ENCODE assay signal across 9 mouse cellular contexts in the genomic region with DNA sequence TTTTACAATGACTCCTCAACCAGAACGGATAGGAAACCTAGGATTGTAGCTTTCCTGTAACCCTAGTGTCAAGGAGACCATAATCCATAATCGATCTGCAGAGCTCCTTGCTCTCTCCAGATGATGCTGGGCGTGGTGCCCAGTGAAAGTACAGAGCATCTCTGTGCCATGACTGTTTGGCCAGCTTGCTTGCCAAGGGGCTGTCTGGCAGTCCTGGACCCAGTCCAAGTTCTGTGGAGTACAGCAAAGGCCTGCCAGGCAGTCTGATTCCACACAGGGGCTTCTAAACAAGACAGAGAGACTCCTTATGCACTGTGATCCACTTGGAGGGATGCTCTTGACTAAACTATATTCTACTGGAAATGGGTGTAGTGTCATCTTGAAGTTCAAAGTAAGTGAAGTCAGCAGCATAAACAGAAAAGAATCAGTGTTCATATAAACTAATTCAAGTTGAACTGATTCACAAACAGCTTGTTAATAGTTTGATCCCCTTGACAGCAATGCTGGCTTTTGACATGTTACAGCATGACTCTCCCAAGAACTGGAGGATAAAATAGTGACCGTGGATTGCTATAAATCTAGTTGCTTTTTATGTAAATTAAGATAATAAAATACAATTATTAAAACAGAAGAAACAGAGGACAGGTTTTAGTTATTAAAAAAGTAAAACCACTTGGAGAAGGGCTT.
A peak's percentile ranks its signal among the peaks of the same experiment; 100 is the strongest.
DNase-seq lines count a peak whose midpoint lies in the region; ATAC-seq and TF ChIP-seq lines count a peak whose summit lies in the region.
"Had no signal": no experiment of that assay in that cellular context is flagged by ENCODE, and none has a peak within 500 bp of the region (broad histone marks: within the 10 kb centered on the region; RNA-seq: fewer than 3 reads in every experiment).

No protein-coding gene starts in this region.

- TF ChIP-seq EP300 in stomach, postnatal 0 days (optimal IDR thresholded peaks at IDR 0.05), result no peak

- no peaks in the 10 kb centered on the region for H3K9me3 ChIP-seq in midbrain, embryonic 14.5 days (ENCODE audit: control insufficient read depth, low read length)
- H3K9me3 ChIP-seq in midbrain, embryonic 10.5 days (replicated peaks), result no peaks in the 10 kb centered on the region
- H3K9me3 ChIP-seq in forebrain, postnatal 0 days (ENCODE audit: low read length), result no peaks in the 10 kb centered on the region
- no peaks in the 10 kb centered on the region for H3K9me3 ChIP-seq in stomach, postnatal 0 days (ENCODE audit: control insufficient read depth, low read length)
- no peaks in the 10 kb centered on the region for H3K9me3 ChIP-seq in kidney, embryonic 14.5 days (ENCODE audit: control insufficient read depth, low read length)
- H3K9me3 ChIP-seq in kidney, embryonic 16.5 days (ENCODE audit: low read length), result no peaks in the 10 kb centered on the region

- no peak overlapping the region for H3K9ac ChIP-seq in midbrain, embryonic 14.5 days (replicated peaks; ENCODE audit: low read length)
- no peak overlapping the region for H3K9ac ChIP-seq in forebrain, postnatal 0 days
- H3K9ac ChIP-seq in stomach, postnatal 0 days (ENCODE audit: low read length), result no peak overlapping the region
- no peak overlapping the region for H3K9ac ChIP-seq in kidney, embryonic 14.5 days (ENCODE audit: low read depth, low read length)
- no peak overlapping the region for H3K9ac ChIP-seq in kidney, embryonic 16.5 days (replicated peaks; ENCODE audit: low read length)

- no peak overlapping the region for H3K4me2 ChIP-seq in midbrain, embryonic 14.5 days (ENCODE audit: low read length)
- H3K4me2 ChIP-seq in forebrain, postnatal 0 days (ENCODE audit: low read depth), result no peak overlapping the region
- no peak overlapping the region for H3K4me2 ChIP-seq in stomach, postnatal 0 days (replicated peaks; ENCODE audit: low read depth)
- H3K4me2 ChIP-seq in kidney, embryonic 14.5 days (replicated peaks; ENCODE audit: low read depth, low read length), result no peak overlapping the region
- H3K4me2 ChIP-seq in kidney, embryonic 16.5 days (replicated peaks; ENCODE audit: low read depth, low read length), result no peak overlapping the region

- peak; percentile 76 for ATAC-seq in midbrain, embryonic 14.5 days (ENCODE audit: low FRiP score, low TSS enrichment)
- ATAC-seq in forebrain, postnatal 0 days, result peak; percentile 97
- no peak for ATAC-seq in stomach, postnatal 0 days (ENCODE audit: low FRiP score, low TSS enrichment)
- no peak for ATAC-seq in kidney, embryonic 14.5 days (ENCODE audit: low FRiP score, low TSS enrichment)
- no peak for ATAC-seq in kidney, embryonic 16.5 days (ENCODE audit: low FRiP score, low TSS enrichment)

- no peaks in the 10 kb centered on the region for H3K27me3 ChIP-seq in midbrain, embryonic 14.5 days (ENCODE audit: control insufficient read depth, insufficient read depth, low read length)
- H3K27me3 ChIP-seq in midbrain, embryonic 10.5 days (ENCODE audit: low read depth, poor library complexity, severe bottlenecking), result no peaks in the 10 kb centered on the region
- H3K27me3 ChIP-seq in forebrain, postnatal 0 days (ENCODE audit: insufficient read depth, low read length), result no peaks in the 10 kb centered on the region
- H3K27me3 ChIP-seq in stomach, postnatal 0 days (ENCODE audit: control insufficient read depth, insufficient read depth, low read length), result no peaks in the 10 kb centered on the region
- no peaks in the 10 kb centered on the region for H3K27me3 ChIP-seq in kidney, embryonic 14.5 days (ENCODE audit: control insufficient read depth, insufficient read depth, low read length)
- no peaks in the 10 kb centered on the region for H3K27me3 ChIP-seq in kidney, embryonic 16.5 days (ENCODE audit: insufficient read depth, low read length)

- H3K27ac ChIP-seq in midbrain, embryonic 14.5 days (replicated peaks; ENCODE audit: low read depth, low read length), result no peak overlapping the region
- no peak overlapping the region for H3K27ac ChIP-seq in midbrain, embryonic 10.5 days (replicated peaks)
- no peak overlapping the region for H3K27ac ChIP-seq in forebrain, postnatal 0 days (ENCODE audit: low read depth, low read length)
- H3K27ac ChIP-seq in stomach, postnatal 0 days (replicated peaks), result no peak overlapping the region
- no peak overlapping the region for H3K27ac ChIP-seq in kidney, embryonic 14.5 days (ENCODE audit: low read depth, low read length)
- H3K27ac ChIP-seq in kidney, embryonic 16.5 days (ENCODE audit: low read length), result no peak overlapping the region

- 70% methylated on average over 4 of the region's 4 CpGs for WGBS in midbrain, embryonic 14.5 days
- 85% methylated on average over 4 of the region's 4 CpGs for WGBS in midbrain, embryonic 10.5 days
- 20% methylated on average over 4 of the region's 4 CpGs for WGBS in forebrain, postnatal 0 days
- WGBS in stomach, postnatal 0 days, result 61% methylated on average over 4 of the region's 4 CpGs
- WGBS in kidney, embryonic 14.5 days, result 70% methylated on average over 4 of the region's 4 CpGs
- 71% methylated on average over 4 of the region's 4 CpGs for WGBS in kidney, embryonic 16.5 days

- peak; percentile 82 for DNase-seq in midbrain, embryonic 14.5 days
- no peak for DNase-seq in midbrain, embryonic 10.5 days (ENCODE audit: low spot score)
- DNase-seq in forebrain, postnatal 0 days, result peak; percentile 89
- DNase-seq in left cerebral cortex, adult 9 months (ENCODE audit: low spot score in 2 of 2), result peak; percentile 15 to 36
- peak; percentile 24 for DNase-seq in stomach, postnatal 0 days (ENCODE audit: low spot score)
- DNase-seq in kidney, adult 11 months, result no peak
- DNase-seq: lung, adult 2 months had no signal

- no peak overlapping the region for H3K4me3 ChIP-seq in midbrain, embryonic 14.5 days (replicated peaks; ENCODE audit: low read depth, low read length)
- no peak overlapping the region for H3K4me3 ChIP-seq in midbrain, embryonic 10.5 days
- H3K4me3 ChIP-seq in forebrain, postnatal 0 days (ENCODE audit: low read depth, low read length), result no peak overlapping the region
- H3K4me3 ChIP-seq in stomach, postnatal 0 days (ENCODE audit: low read depth, low read length), result no peak overlapping the region
- no peak overlapping the region for H3K4me3 ChIP-seq in kidney, embryonic 14.5 days (ENCODE audit: low read length)
- H3K4me3 ChIP-seq in kidney, embryonic 16.5 days (ENCODE audit: low read length), result no peak overlapping the region

- H3K4me1 ChIP-seq in midbrain, embryonic 14.5 days (ENCODE audit: control insufficient read depth, insufficient read depth, low read length), result no peaks in the 10 kb centered on the region
- H3K4me1 ChIP-seq in midbrain, embryonic 10.5 days, result no peaks in the 10 kb centered on the region
- H3K4me1 ChIP-seq in forebrain, postnatal 0 days (ENCODE audit: insufficient read depth), result peaks cover under 1% of the 10 kb centered on the region; the same call in 1 of the 2 replicates
- H3K4me1 ChIP-seq in stomach, postnatal 0 days (replicated peaks; ENCODE audit: control insufficient read depth, insufficient read depth), result no peaks in the 10 kb centered on the region
- no peaks in the 10 kb centered on the region for H3K4me1 ChIP-seq in kidney, embryonic 14.5 days (ENCODE audit: control insufficient read depth, insufficient read depth, low read length)
- H3K4me1 ChIP-seq in kidney, embryonic 16.5 days (ENCODE audit: insufficient read depth, low read length), result no peaks in the 10 kb centered on the region

- H3K36me3 ChIP-seq in midbrain, embryonic 14.5 days (ENCODE audit: control insufficient read depth, insufficient read depth, low read length), result no peaks in the 10 kb centered on the region
- H3K36me3 ChIP-seq in midbrain, embryonic 10.5 days, result no peaks in the 10 kb centered on the region
- H3K36me3 ChIP-seq in forebrain, postnatal 0 days (ENCODE audit: insufficient read depth), result no peaks in the 10 kb centered on the region
- H3K36me3 ChIP-seq in stomach, postnatal 0 days (ENCODE audit: control insufficient read depth, insufficient read depth, low read length), result no peaks in the 10 kb centered on the region
- H3K36me3 ChIP-seq in kidney, embryonic 14.5 days (ENCODE audit: control insufficient read depth, insufficient read depth, low read length), result no peaks in the 10 kb centered on the region
- no peaks in the 10 kb centered on the region for H3K36me3 ChIP-seq in kidney, embryonic 16.5 days (ENCODE audit: insufficient read depth, low read length)

- no peak for TF ChIP-seq CTCF in forebrain, postnatal 0 days (IDR thresholded peaks at IDR 0.05; ENCODE audit: low read depth)
- TF ChIP-seq CTCF in stomach, postnatal 0 days (IDR thresholded peaks at IDR 0.05; ENCODE audit: low read depth), result no peak

Comparison
In these comparisons a context has a peak if more than half of its experiments do, and no peak if none do; other contexts are left out.
1. DNase-seq: peak in midbrain, embryonic 14.5 days (single experiment), forebrain, postnatal 0 days (single experiment), left cerebral cortex, adult 9 months (2 of 2) and stomach, postnatal 0 days (single experiment); none in midbrain, embryonic 10.5 days (single experiment) and kidney, adult 11 months (single experiment).
2. ATAC-seq: peak in midbrain, embryonic 14.5 days (single experiment) and forebrain, postnatal 0 days (single experiment); none in stomach, postnatal 0 days (single experiment), kidney, embryonic 14.5 days (single experiment) and kidney, embryonic 16.5 days (single experiment).